Mouse (Mus musculus) heart, adult 8-10 months (tissue): ENCODE results near the gene Ttc39a. TPM values are rescaled to one million over a fixed set of nuclear protein-coding genes. Genes with fewer than 3 reads are reported as not detected.
"Not testable (repeated sequence)": the region's sequence is repeated elsewhere in the genome, so short reads cannot be mapped to it uniquely, and the experiment has no call there.

ENCODE experiments used
- DNase-seq: peaks from one replicate; pipeline ENCODE4 v3.0.0; 2022; ENCODE audit warnings: low spot score
- total RNA-seq, 4 experiments: library from RNA; stranded (reverse); gene quantifications; 2 replicates each; pipeline ENCODE4 v1.2.4; 2022

The Ttc39a gene
- total RNA-seq: 1 to 10 TPM; 1.3 to 2.0 (median 1.7) TPM

GRCm38 (mm10) chr4:109406486-109407175 is at the start of gene Ttc39a:
Gene Ttc39a, plus strand, starts transcription at chr4:109406623.
- DNase-seq: peak; percentile 17

DNA sequence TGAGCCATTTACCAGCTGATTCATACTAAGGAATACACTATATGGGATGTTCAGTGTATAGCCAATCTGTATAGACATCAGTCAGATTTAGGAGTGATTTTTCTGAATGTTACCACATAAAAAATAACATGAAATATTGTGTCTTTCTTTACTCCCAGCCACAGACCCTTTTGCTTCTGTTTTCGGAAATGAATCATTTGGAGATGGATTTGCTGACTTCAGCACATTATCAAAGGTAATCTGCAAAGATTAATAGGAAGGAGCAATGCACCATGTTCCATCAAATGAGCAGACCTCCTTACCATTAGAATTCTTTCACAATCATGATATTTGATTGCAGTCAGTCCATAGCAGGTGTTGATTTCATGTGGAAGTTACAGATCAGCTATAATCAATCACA is 28.3 kb upstream of the Ttc39a start:
- no peak for DNase-seq

GRCm38 (mm10) chr4:109382457-109382856 is 24.0 kb upstream of the Ttc39a start:
- DNase-seq: no peak

- DNase-seq: no peak
These were observed 20.8 kb upstream of the Ttc39a start for GRCm38 (mm10) chr4:109385599-109385998.

DNA sequence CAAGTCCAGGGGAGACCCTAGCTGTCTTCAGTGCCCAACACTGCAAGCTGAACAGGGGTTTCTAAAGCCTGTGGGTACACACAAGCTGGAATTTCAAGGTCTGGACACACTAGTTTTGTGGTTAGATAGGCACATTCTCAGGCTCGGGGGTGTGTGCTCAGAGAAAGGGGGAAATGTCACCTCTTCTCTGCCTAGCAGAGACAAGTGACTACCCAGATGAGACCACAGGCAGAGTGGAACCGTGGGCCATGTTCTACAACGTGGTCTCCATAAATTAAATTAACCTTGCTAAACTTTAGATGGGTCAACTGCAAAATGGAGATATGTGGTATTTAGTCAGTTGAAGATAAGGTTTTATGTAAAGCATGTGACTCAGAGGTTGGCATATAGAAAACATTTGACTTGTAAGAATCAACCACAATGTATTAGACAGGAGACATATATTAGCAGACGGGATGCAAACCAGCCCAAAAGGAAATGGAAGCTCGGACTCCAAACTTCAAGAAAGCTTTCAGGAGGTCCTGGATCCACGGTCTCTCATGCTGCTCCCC is 13.1 kb upstream of the Ttc39a start:
- no peak for DNase-seq

DNA sequence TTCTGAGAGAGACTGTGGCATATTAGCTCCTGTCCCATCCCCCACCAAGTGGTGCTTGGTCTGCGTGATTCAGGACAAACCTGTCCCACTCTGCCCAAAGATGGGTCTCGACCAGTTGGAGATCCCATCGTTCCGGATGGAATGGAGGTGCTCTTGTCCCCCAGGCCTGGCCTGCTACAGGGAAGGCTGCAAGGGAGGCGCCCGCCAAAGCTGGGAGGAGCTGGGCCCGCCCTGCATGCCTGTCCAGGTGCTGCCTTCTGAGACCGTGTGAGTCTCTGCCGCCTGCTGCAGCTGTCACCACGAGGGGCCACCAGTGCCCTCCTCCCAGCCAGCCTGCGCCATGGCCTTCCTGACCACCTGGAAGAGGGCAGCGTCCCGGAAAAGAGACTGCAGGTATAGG is 12.5 kb upstream of the Ttc39a start:
- DNase-seq: no peak

DNA sequence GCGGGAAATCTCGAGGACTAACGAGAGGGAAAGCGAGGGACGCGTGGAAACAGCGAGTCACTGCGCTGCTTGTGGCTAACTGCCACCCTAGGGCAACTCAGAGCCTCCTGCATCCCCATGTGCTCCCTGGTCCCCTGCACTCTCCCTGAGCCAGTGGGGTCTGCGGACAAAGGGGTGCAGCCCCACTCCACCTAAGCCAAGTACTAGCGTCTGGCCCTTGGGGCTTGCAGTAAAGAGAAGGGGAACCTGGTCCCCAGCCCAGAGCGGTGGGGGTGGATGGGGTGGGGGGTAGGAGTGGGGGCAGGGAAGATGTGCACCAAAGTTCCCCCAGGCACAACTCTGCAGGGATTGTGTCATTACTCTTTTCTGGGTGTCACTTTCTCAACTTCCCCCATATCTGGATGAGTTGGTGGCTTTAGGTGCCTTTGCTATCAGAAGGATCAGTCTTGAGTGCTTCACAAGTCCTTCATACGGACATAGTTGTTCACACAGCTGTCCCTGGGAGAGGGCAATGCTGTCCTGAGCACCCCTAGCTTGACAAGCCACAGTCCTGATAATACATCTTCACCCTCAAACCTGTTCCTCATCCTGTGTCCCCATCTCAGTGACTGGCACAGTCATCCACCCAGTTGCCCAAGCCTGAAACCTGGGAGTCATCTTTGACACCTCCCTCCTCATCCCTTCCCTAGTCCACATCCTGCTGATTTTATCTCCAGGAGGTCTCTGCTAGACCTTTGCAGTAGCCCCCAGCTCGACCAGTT is 11.9 kb upstream of the Ttc39a start:
- DNase-seq: no peak

DNA sequence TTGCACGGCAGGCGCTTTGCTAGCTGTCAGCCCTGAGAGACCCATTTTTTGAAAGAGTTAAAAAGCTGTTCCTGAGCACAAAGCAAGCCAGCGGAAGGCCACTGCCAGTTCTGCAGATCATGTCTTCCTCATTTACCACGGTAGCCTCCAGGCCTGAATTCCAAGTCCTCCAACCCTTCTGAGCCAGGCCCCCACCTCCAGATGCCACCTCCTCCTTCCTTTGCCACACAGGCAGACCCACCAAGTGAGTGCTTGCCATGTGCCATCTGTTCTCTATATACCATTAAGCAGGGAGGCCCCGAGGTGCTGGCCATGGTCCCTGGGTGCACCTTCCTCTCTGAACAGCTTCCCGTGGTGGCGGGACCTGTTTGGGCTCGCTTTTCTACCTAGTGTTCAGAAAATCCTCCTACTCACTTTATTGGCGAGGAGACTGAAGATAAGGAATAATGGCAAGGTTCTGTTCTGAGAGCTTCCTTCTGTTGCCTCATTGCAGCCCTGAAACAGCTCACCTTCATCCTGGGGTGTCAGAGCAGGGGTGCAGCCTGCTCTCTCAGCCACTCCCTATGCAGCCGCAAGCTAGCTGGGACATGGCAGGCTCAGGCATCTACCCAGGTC is 6.0 kb upstream of the Ttc39a start:
- no peak for DNase-seq

- no peak for DNase-seq
These were observed 5.2 kb upstream of the Ttc39a start for GRCm38 (mm10) chr4:109401176-109401689.

DNA sequence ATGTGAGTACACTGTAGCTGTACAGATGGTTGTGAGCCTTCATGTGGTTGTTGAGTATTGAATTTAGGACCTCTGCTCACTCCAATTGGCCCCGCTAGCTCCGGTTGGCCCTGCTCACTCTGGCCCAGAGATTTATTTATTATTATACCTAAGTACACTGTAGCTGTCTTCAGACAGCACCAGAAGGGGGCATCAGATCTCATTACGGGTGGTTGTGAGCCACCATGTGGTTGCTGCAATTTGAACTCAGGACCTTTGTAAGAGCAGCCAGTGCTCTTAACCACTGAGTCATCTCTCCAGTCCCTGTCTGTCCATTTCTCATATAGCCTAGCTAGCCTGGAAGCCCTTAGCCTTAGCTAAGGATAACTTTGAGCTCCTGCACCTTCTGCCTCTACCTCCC is 1.5 kb upstream of the Ttc39a start:
- DNase-seq: not testable (repeated sequence)

- DNase-seq: no peak
These were observed 1.0 kb upstream of the Ttc39a start for GRCm38 (mm10) chr4:109405415-109405814.

- DNase-seq: peak; percentile 85
These were observed 353 bp upstream of the Ttc39a start for GRCm38 (mm10) chr4:109406054-109406485.

DNA sequence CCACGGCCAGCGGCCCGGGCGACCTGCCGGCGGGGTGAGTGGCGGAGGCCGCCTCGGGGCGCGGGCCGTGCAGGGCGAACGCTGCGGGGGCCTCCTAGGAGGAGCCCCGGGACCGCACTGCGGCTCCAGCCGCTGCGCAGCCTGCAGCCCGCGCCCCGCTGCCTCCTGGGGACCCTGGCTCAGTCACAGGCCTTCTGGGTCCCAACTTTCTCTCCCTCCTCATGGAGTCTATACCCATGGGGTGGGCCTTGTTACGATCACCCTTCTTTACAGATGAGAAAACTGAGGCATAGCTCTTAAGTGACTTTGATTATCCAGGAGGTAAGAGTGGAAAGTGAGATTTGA is 725 bp downstream of the Ttc39a start:
- no peak for DNase-seq

GRCm38 (mm10) chr4:109407701-109408485 is 1.5 kb downstream of the Ttc39a start:
- no peak for DNase-seq

DNA sequence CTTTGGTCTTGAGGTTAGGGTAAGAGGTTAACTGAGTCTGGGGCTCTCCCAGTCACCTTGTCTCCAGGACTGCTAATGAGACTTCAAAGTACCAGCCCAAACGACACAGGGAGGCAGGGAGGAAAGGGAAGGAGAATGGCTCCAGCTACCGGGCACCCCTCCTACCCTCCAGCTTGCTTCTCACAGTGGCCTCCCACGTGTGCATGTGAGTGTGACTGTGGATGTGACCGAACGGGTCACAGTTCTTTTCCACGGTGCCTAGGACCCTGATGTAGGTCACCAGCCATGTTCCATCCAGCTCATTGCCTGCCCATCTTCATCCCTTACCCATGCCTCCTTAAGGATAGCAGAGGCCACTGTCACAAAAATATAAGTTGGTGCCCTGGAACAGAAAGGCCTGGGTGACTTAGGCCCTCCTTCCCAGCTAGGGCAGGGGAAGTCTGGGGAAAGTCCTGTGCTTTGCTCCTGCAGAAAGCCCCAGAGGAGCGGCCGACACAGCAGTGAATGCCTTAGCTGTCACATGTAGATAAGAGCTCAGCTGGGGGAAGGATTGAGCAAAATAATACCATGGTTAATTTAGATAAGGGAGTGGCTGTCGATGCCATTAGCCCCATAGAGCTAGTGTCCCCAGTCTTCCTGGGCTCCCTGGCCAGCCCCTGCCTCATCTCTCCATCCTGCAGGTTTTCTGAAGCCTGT is 4.4 kb downstream of the Ttc39a start:
- no peak for DNase-seq

DNA sequence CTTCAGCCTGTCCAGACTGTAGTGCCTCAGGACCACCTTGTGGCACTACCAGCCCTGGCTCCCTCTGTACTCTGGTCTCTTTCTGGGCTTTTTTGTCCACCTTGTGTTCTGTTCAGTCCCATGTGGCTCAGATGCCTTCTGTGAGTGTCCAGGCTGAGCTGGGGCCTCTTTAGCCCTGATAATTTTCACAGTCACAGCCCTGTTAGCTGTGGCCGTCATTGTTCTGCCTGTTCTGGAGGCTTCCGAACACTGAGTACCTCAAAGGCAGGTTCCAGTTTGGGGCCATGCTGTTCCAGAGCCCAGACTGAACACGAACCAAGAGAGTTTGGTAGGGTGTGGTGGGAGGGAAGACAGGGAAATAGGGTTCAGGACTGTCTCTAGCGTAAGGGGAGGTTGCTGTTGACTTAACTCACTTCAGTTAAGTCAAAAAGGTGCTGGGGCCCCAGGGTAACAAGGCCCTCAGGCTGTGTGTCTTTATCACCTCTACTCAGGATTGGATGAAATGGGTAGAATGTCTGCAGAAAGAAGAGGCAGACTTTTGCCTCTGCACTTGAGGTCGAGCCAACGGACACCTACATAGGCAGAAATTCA is 5.0 kb downstream of the Ttc39a start:
- DNase-seq: no peak

- DNase-seq: no peak
These were observed 5.8 kb downstream of the Ttc39a start for GRCm38 (mm10) chr4:109412233-109412632.

- DNase-seq: no peak
These were observed 11.6 kb downstream of the Ttc39a start for GRCm38 (mm10) chr4:109417998-109418397.

- no peak for DNase-seq
These were observed 12.6 kb downstream of the Ttc39a start for GRCm38 (mm10) chr4:109419017-109419416.

DNA sequence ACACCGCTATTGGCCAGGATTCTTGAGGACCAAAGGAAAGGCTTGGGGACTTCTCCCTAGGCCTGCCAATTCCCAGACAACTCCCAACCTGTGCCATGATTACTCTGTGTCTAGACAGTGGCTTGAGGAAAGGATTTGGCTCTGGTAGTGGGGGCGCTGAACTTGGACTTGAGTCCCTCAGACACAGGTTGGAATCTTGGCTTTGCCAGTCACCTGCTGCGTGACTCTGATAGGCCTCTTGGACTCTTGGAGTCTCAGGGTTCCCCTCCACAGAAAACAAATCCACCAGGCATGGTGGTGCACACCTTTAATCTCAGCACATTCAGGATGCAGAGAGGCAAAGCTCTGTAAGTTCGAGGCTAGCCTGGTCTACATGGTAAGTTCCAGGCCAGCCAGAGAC is 13.1 kb downstream of the Ttc39a start:
- DNase-seq: no peak
